Mouse (Mus musculus) cerebellum, postnatal 36 days (tissue): Measurements from ENCODE around the gene Slc45a2.
"Not testable (repeated sequence)": the region's sequence is repeated elsewhere in the genome, so short reads cannot be mapped to it uniquely, and the experiment has no call there.

ENCODE experiments used
- DNase-seq, 2 experiments: peaks; one replicate each; pipeline ENCODE4 v3.0.0; 2021 to 2022; ENCODE audit warnings: mixed read lengths in 2 of 2

Gene Slc45a2

GRCm38 (mm10) chr15:11000421-11000820, at the start of gene Slc45a2:
TSS of gene Slc45a2 (plus strand) at chr15:11000721.
- no peak for DNase-seq

GRCm38 (mm10) chr15:10951951-10952759, 48.4 kb upstream of the Slc45a2 start, which contains the start of gene C1qtnf3:
TSS of gene C1qtnf3 (plus strand) at chr15:10952332.
- DNase-seq, result peak; percentile 4 to 13

- DNase-seq, result no peak
Observed at GRCm38 (mm10) chr15:10952760-10953305, 47.7 kb upstream of the Slc45a2 start.

GRCm38 (mm10) chr15:10953465-10953864, 47.1 kb upstream of the Slc45a2 start:
- DNase-seq, result no peak

GRCm38 (mm10) chr15:10954381-10955016, 46.0 kb upstream of the Slc45a2 start:
- DNase-seq, result no peak

GRCm38 (mm10) chr15:10955156-10955555, 45.4 kb upstream of the Slc45a2 start:
- no peak for DNase-seq

- DNase-seq, result no peak
Observed at GRCm38 (mm10) chr15:10956706-10957105, 43.8 kb upstream of the Slc45a2 start.

GRCm38 (mm10) chr15:10959277-10960026, 41.1 kb upstream of the Slc45a2 start:
- no peak for DNase-seq

- no peak for DNase-seq
Observed at GRCm38 (mm10) chr15:10960267-10960666, 40.3 kb upstream of the Slc45a2 start.

- no peak for DNase-seq
Observed at GRCm38 (mm10) chr15:10962601-10963000, 37.9 kb upstream of the Slc45a2 start.

- no peak for DNase-seq
Observed at GRCm38 (mm10) chr15:10969439-10969838, 31.1 kb upstream of the Slc45a2 start.

- no peak for DNase-seq
Observed at GRCm38 (mm10) chr15:10970777-10971176, 29.7 kb upstream of the Slc45a2 start.

GRCm38 (mm10) chr15:10977151-10977550, 23.4 kb upstream of the Slc45a2 start:
- DNase-seq, result no peak

- no peak for DNase-seq
Observed at GRCm38 (mm10) chr15:10980712-10981111, 19.8 kb upstream of the Slc45a2 start.

GRCm38 (mm10) chr15:10981377-10982063, 19.0 kb upstream of the Slc45a2 start, which contains the start of gene Amacr:
TSS of gene Amacr (plus strand) at chr15:10981756.
- DNase-seq, result peak; percentile 92 to 93

GRCm38 (mm10) chr15:10982064-10982435, 18.5 kb upstream of the Slc45a2 start:
- DNase-seq, result no peak

GRCm38 (mm10) chr15:10985756-10986155, 14.8 kb upstream of the Slc45a2 start:
- DNase-seq, result no peak

- not testable (repeated sequence) for DNase-seq
Observed at GRCm38 (mm10) chr15:10986477-10986876, 14.0 kb upstream of the Slc45a2 start.

GRCm38 (mm10) chr15:10990411-10990810, 10.1 kb upstream of the Slc45a2 start:
- no peak for DNase-seq

GRCm38 (mm10) chr15:10991566-10991965, 9.0 kb upstream of the Slc45a2 start:
- no peak for DNase-seq

- no peak for DNase-seq
Observed at GRCm38 (mm10) chr15:10999832-11000231, 689 bp upstream of the Slc45a2 start.

GRCm38 (mm10) chr15:11003791-11004190, 3.3 kb downstream of the Slc45a2 start:
- DNase-seq, result no peak
